Mouse (Mus musculus) small intestine, adult 2 months (tissue): Measurements from ENCODE around the gene Rtn3.

ENCODE experiments used
- CTCF ChIP-seq: fragments of 200-500 bp; IDR thresholded peaks from 2 replicates; pipeline ENCODE4 v1.5.1; 2012; ENCODE audit warnings: low read depth, mild to moderate bottlenecking, control low read depth, inconsistent platforms, low read length, moderate library complexity, mixed read lengths; ENCODE audit not compliant: insufficient replicate concordance, insufficient read length; ENCODE audit errors: extremely low read depth
- POLR2A ChIP-seq: fragments of 200-500 bp; IDR thresholded peaks from 2 replicates; pipeline ENCODE4 v1.6.1; 2012; ENCODE audit warnings: low read depth, mild to moderate bottlenecking, control low read depth, inconsistent platforms, low read length, moderate library complexity

DNA sequence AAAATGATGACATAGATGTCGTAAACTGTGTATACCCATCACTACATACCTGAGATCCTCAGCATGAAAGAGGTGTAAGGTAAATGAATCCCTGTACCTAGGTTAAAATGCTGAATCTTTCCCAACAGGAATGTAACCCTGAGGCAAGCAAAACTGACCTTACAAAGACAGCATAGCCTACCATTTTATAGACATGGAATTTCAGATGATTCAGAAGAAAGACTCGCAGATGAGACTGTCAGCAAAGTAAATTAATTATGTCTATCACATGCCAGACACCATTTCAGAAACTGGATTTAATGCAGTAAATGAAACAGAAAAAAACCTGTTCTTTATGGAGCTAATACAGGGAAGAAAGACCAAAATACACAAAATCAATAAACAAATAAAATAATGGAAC lies 23.7 kb downstream of the Rtn3 start:
- TF ChIP-seq POLR2A (no peak), CTCF (no peak)
